Mouse (Mus musculus) left cerebral cortex, adult 18-20 months (tissue): ENCODE data around the gene Nrf1. TPM values are rescaled to one million over a fixed set of nuclear protein-coding genes. Genes with fewer than 3 reads are reported as not detected.
A peak's percentile ranks its signal among the peaks of the same experiment; 100 is the strongest.

Experiments used
- DNase-seq, 2 experiments: peaks; one replicate each; pipeline ENCODE4 v3.0.0; 2021 to 2022; ENCODE audit warnings: low spot score in 2 of 2, mixed read lengths in 1 of 2
- long read RNA-seq, 2 experiments: library from polyadenylated mRNA; stranded (forward); transcript quantifications; one replicate each; pipeline ENCODE4 v2.0.0; 2021
- total RNA-seq, 2 experiments: library from RNA; stranded (reverse); gene quantifications; 2 replicates each; pipeline ENCODE4 v1.2.3; 2021

The Nrf1 gene
- 10 to 100 TPM; 20.6 to 24.8 TPM for total RNA-seq
- long read RNA-seq, experiment 1, transcript Nrf1-211 (12 exons, 3,584 nt) = minor isoform, 8 of 35 reads
- long read RNA-seq, experiment 1, transcript Nrf1-210 (12 exons, 3,295 nt) = major isoform, 12 of 35 reads
- long read RNA-seq, experiment 1, partial matches to known transcripts = 5 of 35 reads
- long read RNA-seq, experiment 1, other reads (novel, unspliced or antisense) = 9 of 35 reads
- long read RNA-seq, experiment 2, transcript Nrf1-210 (12 exons, 3,295 nt) = major isoform, 5 of 14 reads
- long read RNA-seq, experiment 2, partial matches to known transcripts = 2 of 14 reads
- long read RNA-seq, experiment 2, other reads (novel, unspliced or antisense) = 4 of 14 reads

DNA sequence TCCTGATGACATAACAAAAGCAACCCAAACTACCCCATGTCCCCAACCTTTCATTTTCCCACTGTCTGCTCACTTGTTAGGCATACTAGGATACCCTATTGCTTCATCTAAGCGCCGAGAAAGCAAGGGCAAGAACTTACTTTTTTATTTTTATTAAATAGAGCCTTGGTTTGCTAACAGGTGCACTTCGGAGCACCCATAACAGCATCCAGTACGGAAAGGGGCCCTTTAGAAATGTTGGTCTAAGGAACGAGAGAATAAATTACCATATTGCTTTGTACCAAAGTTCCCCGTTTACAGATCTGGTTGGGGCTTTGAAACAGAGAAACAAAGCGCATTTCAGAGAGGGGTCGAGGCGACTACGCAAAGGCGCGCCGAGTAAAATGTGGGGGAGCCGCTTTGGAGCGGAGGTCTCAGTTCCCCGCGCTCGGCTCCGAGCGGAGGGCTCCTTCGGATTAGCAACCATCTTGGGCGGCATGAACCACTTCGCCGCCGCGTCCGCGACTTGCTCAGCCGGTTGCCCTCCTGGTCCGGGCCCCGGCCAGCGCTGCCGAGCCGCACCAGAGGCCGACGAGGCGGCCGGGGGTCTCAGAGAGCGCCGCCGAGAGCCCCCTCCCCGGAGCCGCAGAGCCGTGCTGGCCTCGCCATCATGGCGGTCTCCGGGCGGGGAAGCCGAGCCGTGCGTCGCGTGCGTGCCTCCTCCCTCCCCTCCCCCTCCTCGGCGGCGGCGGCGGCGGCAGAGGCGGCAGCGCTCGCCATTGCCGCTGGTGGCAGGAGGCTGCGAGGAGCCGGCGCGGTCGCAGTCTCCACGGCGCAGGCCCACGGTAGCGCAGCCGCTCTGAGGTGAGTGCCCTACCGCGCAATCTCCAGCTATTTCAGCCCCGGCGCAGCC is at the start of gene Nrf1:
TSS of gene Nrf1 (plus strand) at position 718 of the 892 bp plus-strand sequence.
- peak; percentile 90 to 96 for DNase-seq

DNA sequence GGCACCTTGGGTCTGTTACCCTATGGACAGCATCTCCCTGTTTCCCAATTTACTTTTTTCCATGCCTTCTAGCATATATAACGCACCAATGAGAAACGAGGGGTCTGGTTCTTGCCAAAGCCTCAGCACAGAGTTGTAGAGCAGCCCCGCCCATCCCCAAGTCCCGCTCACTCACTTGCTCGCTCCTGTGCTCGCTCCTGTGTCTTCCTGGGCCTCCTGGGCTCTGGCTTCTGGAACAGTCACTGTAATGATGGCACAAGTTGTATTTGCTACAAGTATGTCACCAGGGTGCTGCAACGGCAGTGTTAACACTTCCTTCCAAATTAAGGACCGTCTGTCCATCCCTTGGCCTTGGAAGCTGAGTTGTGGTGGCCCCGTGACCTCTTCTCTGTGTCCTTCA is 49.6 kb upstream of the Nrf1 start:
- no peak for DNase-seq

DNA sequence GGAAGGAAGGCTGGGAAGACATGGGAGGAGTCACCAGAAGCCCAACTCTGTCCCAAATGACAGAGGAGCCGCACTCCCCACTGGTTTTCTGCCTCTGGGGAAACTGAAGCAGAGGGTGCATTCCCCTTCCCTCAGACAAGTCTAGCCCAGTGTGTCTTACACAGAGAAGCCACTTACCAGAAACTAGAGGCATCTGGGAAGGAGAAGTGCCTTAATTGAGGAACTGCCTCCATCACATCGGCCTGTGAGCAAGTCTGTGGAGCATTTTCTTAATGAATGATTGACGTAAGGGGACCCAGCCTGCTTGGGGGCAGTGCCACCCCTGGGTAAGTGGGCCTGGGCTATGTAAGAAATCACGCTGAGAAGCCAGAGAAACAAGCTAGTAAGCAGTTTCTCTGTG is 49.0 kb upstream of the Nrf1 start:
- no peak for DNase-seq

DNA sequence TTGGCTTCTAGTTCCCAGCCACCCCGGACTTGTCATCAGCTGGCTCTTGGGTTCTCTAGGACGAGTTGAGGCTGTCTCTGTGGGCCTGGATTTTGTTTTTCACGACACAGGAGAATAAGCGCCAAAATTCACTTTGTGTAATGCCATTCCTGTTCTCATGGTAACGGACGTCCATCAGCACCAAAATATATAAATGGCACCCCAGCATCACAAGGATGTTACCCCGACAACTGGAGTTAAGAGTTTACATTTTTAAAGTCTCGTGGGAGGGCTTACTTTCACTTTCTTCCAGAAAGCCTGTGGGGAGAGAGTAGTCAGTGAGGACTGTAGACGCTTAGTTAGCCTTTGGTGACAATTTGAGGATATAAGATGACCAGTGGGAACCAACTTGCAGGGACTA is 45.2 kb upstream of the Nrf1 start:
- peak in 1 of 2 experiments; percentile 5 for DNase-seq

DNA sequence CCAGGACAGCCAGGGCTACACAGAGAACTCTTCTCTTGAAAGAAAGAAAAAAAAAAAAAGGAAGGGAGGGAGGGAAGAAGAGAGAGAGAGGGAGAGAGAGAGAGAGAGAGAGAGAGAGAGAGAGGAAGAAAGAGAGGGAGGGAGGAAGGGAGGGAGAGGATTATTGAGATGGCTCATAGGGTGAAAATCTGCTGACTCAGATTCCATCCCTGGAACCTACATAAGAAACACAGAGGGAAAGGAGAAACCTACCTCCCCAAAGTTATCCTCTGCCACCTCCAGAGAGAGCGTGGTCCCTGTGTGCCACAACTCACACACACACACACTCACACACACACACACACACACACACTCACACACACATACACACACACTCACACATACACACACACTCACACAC is 41.9 kb upstream of the Nrf1 start:
- DNase-seq = no peak

DNA sequence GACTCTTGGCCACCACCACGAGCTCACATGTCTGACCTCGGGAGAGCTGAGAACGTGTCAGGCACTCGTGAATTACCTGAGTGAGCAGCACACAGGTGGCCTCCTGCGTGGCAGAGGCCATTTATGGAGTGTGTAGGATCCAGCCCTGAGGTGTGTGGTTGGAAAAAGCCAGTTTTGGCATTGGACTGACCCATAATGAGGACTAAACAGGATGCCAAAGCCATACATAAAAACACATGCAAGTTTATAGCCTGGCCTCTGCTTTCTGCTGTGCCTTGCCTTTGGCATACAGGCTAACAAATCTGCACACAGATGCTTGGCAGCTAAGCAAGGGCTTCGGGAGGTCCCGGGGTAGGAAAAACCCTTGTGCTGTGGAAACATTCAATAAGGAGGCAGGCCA is 38.6 kb upstream of the Nrf1 start:
- DNase-seq = no peak

DNA sequence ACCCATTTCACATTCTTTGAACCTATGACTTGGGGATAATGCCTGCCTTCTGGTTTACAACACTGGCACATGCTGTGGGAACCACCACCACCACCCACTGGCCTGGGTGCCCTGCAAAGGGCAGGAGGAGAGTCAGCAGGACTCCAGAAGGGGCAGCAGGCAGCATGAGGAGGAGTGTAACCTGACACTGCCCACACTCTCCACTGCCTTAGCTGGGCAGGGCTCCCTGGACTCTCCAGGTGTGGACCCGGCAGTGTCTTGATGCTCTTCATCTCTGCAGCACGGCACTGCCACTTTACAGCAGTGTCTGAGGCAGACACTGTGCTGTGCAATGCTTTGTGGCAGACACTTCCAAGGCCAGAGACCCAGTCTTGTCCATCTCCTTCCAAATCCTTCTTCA is 34.3 kb upstream of the Nrf1 start:
- DNase-seq = no peak

DNA sequence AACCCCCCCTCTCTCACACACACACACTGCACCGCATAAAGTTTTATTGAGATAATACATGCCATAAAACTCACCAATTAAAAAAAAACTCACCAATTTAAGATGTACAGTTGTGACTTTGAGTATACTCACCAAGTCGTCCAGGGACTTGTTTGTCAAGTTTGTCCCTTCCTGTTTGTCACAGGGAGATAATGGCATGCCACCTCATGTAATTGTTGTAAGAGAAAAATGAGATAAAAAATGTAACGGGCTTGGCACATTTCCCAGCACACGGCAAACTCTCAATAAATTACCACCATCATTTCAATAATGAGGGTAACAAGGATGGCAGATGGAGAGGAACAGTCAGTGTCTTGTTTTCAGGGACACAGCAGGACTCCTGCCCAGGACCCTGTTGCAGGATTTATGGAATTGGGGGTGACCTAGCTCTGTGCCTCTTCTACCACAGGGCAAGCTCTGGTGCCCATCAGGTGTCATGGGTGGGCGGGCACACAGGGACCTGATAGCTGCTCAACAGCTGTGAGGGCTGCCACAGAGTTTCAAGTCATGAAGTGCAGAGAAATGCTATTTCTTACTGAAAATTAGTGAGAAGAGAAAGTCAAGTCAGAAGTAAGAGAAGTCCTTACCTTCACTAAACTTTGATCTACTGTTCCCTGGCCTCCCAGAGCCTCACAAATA is 33.5 kb upstream of the Nrf1 start:
- no peak for DNase-seq

DNA sequence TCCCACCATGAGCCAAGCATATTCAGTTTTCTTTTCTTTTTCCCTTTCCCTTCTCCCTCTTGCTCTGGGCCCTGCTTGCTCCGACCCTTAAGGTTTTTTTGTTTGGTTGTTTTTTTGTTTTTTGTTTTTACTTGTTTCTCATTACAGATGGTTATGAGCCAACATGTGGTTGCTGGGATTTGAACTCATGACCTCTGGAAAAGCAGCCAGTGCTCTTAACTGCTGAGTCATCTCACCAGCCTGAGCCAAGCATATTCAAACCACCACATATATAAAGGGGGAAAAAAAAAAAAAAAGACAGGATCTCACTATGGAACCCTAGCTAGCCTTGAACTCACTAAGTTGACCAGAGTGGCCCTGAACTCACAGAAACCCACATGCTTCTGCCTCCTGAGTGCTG is 26.5 kb upstream of the Nrf1 start:
- DNase-seq = no peak

DNA sequence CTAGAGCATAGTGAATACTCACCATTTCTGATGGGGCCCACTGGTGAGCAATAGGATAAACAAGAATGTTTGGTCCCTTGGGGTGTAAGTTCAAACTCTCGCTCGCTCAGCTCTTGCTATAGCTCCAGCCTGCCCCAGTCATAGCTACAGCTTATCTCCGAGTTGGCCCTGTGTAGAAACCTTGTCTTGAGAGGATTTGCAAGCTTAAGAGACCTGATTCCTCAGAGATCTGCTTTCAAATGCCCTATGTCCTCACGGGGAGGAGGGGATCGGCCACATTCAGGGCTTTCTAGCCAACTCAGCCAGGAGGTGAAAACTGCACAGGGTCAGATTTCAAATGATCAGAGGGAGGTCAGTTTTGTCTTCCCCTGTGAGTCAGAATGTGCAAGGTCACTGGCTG is 26.1 kb upstream of the Nrf1 start:
- DNase-seq = no peak

DNA sequence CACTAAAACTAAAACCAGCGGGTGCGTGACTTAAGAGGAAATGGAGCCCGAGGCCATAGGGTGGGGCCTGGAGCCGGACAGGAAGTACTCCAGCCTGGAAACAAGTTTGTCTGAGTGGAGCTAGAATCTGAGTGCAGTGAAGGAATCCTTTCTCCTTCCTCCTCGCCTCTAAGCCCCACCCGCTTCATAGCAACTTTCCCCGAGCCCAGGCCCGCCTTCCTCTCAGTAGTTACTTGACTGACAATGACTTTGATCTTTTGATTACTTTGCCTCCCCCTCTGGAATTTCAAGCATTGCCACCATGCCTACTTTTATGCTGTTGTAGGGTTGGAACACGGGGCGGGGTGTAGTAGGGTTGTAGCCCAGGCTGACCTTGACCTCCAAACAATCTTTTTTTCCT is 21.0 kb upstream of the Nrf1 start:
- no peak for DNase-seq

DNA sequence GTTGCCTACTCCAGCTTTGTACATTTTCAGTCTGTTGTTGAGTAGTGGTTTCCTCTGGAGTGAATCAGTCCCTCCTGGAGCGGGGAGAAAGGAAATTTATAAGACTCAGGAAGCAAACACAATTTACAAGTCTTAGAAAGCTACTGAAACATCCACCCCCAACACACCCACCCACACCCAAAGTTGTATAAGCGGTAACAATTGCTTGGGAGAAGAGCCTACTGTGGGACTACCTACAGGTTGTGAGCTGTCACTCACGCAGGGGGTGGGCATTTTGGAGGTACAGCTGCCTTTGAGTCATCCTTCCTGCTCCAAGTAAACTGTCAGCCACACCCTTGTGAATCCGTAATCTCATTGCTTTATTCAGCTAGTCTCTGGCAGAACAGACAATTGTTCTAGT is 19.4 kb upstream of the Nrf1 start:
- DNase-seq = peak; percentile 23 to 25

DNA sequence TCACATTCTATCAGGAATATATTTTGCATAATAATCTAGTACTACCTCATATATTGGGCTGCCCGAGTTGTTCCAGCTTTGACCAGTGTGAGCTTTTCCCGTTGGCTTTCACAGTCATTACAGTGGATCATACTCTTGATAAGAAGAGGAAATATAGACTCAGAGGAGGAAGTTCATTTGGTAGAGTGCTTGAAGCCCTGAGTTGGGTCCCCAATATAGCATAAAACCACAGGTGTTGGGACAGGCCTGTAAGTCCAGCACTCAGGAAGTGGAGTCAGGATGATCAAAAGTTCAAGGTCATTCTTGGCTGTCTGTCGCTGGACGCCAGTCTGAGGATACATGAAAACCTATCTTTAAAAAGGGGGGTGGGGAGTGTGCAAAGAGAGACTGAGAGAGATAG is 12.7 kb upstream of the Nrf1 start:
- DNase-seq = no peak

DNA sequence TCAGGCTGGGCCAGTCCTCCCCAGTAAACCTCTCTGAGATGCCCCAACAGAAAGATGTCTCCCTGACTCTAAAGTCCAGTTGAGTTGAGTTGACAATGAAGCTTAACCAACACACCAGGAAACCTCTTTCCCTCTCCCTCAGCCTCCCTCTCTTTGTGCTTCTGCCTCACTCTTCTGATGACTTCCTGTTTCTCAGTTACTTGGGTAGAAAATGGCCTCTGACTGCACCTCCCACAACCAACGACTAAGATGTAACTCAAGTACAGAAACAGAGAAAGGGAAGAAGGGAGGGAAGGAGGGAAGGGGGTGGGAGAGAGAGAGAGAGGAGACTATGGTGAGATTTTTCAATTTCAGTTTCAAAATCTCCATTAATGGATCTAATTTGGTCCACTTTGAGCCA is 6.3 kb upstream of the Nrf1 start:
- DNase-seq = no peak

DNA sequence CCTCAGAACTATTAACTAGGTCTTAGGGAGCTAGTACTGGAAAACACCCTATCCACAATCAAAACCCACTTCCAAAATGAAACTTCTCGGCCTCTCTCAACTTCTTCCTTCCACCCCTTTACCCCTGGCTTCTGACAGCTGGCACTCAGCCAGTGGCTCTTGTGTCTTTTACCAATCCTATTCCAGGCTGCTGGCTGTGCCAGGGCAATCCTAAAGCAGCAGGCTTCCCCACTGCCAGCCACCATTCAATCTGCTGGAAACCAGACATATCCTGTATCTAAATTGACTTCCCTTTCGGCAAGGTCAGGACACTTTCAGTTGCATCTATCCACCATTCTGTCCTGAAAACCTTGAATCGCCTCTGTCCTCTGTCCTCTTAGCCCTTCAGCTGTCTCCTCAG is 5.3 kb upstream of the Nrf1 start:
- DNase-seq = no peak

DNA sequence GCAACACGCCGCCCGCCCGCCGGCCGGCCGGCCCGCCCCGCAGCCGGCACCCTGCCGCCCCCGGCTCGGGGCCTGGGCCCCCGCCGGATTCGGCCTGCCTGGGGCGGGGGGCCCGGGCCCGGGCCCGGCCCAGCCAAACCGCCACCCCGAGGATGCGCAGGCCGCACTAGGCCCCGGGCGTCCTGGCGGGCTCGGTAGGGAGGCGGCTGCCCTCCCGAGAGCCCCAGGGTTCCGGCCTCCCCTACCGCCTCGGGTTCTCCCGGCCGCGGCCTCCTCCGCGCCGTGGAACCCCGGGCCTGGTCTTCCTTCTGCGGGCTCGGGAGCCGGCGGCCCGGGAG is 344 bp downstream of the Nrf1 start:
- DNase-seq = no peak

DNA sequence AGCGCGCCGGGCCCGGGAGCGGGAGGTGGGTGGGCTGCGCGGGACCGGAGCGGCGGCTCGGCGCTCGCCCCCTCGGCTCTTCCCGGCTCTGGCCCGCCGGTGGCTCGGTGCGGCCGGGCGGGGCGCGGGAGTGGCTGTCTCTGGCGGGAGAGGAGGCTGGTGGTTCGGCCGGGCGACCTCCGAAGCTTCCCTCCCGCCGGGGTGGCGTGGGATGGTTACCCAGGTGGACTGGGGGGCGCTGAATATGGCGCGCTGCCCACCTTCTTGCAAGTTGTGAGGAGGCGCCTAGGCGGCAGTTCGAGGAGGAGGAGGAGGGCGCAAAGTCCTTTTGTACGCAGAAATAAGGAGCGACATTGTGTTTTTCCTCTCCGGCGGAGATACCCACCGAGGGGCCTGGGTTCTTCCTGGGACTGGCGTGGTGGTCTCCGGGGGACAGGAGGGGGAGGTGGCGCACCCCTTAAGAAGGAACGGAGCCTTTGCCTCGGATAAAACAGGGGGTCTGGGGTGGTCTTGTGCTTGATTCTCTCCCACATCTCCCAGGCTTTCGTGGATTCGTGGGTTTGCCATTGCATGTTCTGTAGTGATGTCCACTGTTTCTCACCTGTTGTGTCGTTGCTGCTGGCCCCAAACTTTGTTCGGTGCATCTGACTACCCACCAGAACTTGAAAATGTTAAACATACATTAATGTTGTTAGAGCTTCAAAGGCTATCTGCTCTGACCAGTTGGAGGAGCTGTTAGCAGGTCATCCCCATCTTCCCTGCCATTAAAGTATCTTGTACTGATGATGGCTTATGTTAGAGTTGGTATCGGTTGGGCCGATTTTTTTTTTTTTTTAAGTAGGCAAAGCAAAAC is 939 bp downstream of the Nrf1 start:
- DNase-seq = peak; percentile 60 to 63

DNA sequence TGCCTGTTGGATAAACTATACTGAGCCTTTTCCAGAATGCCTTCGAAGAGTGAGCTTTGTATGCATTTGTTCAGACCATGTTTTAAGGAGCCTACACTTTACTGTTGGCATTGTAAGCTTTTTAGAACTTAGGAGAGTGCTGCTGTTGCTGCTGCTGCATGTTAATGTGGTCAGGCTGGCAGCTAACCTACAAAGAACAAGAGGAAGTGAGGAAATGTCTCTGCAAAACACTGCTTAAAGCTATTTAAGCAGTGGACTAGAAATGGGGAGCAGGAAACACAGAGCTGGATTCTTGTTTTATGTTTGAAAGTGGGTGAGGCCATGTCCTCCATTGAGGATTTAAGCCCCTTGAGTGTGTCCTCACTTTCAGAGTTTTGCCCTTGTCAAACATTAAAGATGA is 5.3 kb downstream of the Nrf1 start:
- no peak for DNase-seq

DNA sequence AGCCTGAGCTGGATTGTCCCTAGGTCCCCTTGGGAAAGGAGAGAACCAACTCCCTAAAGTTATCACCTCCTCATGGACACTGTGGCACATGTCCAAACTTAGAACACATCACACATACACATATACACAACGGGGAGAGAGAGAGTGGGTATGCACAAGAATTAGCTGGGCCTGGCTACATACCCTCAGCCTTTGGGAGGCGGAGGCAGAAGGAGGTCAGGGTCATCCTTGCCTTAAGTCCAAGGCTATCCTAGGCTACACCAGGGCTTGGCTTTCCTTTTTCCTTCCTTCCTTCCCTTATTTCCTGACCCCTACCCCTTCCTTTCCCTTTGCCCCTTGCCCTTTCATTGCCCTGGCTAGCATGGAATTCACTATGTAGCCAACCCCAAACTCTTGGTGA is 14.8 kb downstream of the Nrf1 start:
- DNase-seq = no peak

DNA sequence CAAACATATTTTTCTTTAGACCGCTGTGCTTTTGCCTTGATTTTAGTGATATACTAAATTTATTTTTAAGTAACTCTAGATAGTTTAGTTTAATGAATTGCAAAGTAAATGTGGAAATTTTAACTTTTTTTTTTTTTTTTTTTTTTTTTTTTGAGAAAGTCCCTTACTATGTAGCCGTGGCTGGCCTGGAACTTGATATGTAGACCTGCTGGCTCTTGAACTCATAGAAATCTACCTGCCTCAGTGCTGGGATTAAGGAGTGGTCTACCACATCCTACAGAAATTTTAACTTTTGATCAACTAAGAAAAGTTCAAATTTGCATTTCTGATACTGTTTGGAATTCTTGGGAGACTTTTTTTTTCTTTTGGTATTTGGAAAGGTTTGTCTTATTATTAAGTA is 17.6 kb downstream of the Nrf1 start:
- no peak for DNase-seq

DNA sequence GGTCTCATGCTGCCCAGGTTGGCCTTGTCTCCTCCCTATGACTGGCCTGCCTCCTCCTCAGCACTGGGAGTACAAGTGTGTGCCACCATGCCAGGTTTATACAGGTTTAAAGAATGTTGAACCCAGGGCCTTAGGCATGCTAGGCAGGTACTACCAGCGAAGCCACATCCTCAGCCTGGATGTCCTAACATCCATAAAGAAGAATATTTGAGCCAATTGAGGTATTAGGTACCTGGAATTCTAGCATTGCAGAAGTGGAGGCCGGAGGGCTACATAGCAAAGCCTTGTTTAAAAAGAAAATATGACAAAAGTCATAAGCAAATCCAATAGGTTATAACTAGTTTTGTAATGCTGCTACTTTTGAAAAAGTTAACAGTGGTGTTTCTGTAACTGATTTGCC is 19.0 kb downstream of the Nrf1 start:
- no peak for DNase-seq
